ENCODE assay signal across 9 mouse cellular contexts in genomic region chr9:73068230-73068679, GRCm38 (mm10). TPM values are rescaled to one million over a fixed set of nuclear protein-coding genes. Genes with fewer than 3 reads are reported as not detected.
DNase-seq lines count a peak whose midpoint lies in the region; ATAC-seq and TF ChIP-seq lines count a peak whose summit lies in the region.
"Had no signal": no experiment of that assay in that cellular context is flagged by ENCODE, and none has a peak within 500 bp of the region (broad histone marks: within the 10 kb centered on the region; RNA-seq: fewer than 3 reads in every experiment).

No protein-coding gene starts in this region.

- H3K9me3 ChIP-seq in megakaryocyte, embryonic 14.5 days: no peaks in the 10 kb centered on the region

- H3K27me3 ChIP-seq in megakaryocyte, embryonic 14.5 days (replicated peaks): no peaks in the 10 kb centered on the region

- no peak for ATAC-seq in megakaryocyte, adult 5-6 weeks (ENCODE audit: poor library complexity, severe bottlenecking)

- DNase-seq in frontal cortex, postnatal 36 days (ENCODE audit: low spot score in 2 of 2): peak; percentile 70 to 79
- DNase-seq in left cerebral cortex, adult 2 months (ENCODE audit: extremely low spot score in 1 of 2, low spot score in 2 of 2): peak; percentile 32 to 64
- DNase-seq in lung, postnatal 36 days: peak; percentile 86
- DNase-seq in adrenal gland, postnatal 10 days: no peak
- no peak for DNase-seq in cerebellum, adult 9-10 months
- DNase-seq in layer of hippocampus, postnatal 25 days (ENCODE audit: extremely low spot score in 1 of 2, low spot score in 1 of 2): no peak

- peaks cover 92% of the 10 kb centered on the region for H3K4me1 ChIP-seq in megakaryocyte, embryonic 14.5 days

- TF ChIP-seq CTCF in left cerebral cortex, adult 2 months (IDR thresholded peaks at IDR 0.05): no peak

- intact Hi-C loops in left cerebral cortex, adult 2 months (cut with DNase I): no loop called here

- peaks cover 47% of the 10 kb centered on the region for H3K36me3 ChIP-seq in megakaryocyte, embryonic 14.5 days (replicated peaks; ENCODE audit: low read length)

- H3K27ac ChIP-seq in left cerebral cortex, adult 2 months: no peak overlapping the region

- peak overlapping the region; percentile 89 for H3K4me3 ChIP-seq in megakaryocyte, embryonic 14.5 days (replicated peaks)
- H3K4me3 ChIP-seq in left cerebral cortex, adult 2 months: no peak overlapping the region

RNA-seq across cellular contexts. Expression of gene Rab27a, which starts 23.6 kb away (rescaled TPM):
- polyA plus RNA-seq in megakaryocyte, embryonic 14.5 days (2012; ENCODE audit: insufficient read depth, low replicate concordance): 2.8 and 34.3 TPM in 2 replicates
- 55.5 and 58.9 TPM in 2 replicates for total RNA-seq in megakaryocyte, adult 5-6 weeks (2015)
- 154 and 155 TPM in 2 replicates for total RNA-seq in megakaryocyte, adult 5-6 weeks (2017)
- 1 to 10 TPM; 7.5 to 8.9 TPM for total RNA-seq in left cerebral cortex, adult 2 months (2021)
- total RNA-seq in adrenal gland, postnatal 10 days (2021): 10 to 100 TPM; 21.9 to 27.0 TPM
- total RNA-seq in layer of hippocampus, postnatal 25 days (2021): 10 to 100 TPM; 11.4 to 11.9 TPM

RNA-seq across cellular contexts. Expression of gene Pigb, which starts 28.1 kb away (rescaled TPM):
- polyA plus RNA-seq in megakaryocyte, embryonic 14.5 days (2012; ENCODE audit: insufficient read depth, low replicate concordance): 0.79 and 1.1 TPM in 2 replicates
- 24.1 and 25.4 TPM in 2 replicates for total RNA-seq in megakaryocyte, adult 5-6 weeks (2015)
- total RNA-seq in megakaryocyte, adult 5-6 weeks (2017): 5.1 TPM in 2 replicates
- 10 to 100 TPM; 15.4 to 16.2 TPM for total RNA-seq in left cerebral cortex, adult 2 months (2021)
- 10 to 100 TPM in 1 of 2 experiments, 1 to 10 TPM in 1; 7.6 to 12.1 TPM for total RNA-seq in adrenal gland, postnatal 10 days (2021)
- 10 to 100 TPM; 13.7 to 18.1 TPM for total RNA-seq in layer of hippocampus, postnatal 25 days (2021)

RNA-seq across cellular contexts. Expression of gene Khdc3, which starts 33.4 kb away (rescaled TPM):
- 0.10 TPM in 1 of 2 replicates, not detected in the other for polyA plus RNA-seq in megakaryocyte, embryonic 14.5 days (2012; ENCODE audit: insufficient read depth, low replicate concordance)
- total RNA-seq in megakaryocyte, adult 5-6 weeks (2015): 0.45 and 1.1 TPM in 2 replicates
- 2.4 TPM in 1 of 2 replicates, not detected in the other for total RNA-seq in megakaryocyte, adult 5-6 weeks (2017)
- 1 to 10 TPM; 2.4 to 2.8 TPM for total RNA-seq in left cerebral cortex, adult 2 months (2021)
- under 1 TPM; 0.72 to 0.94 TPM for total RNA-seq in adrenal gland, postnatal 10 days (2021)
- 1 to 10 TPM; 3.9 to 4.6 TPM for total RNA-seq in layer of hippocampus, postnatal 25 days (2021)

RNA-seq across cellular contexts. Expression of gene Gm20509, which starts 34.0 kb away (rescaled TPM):
- polyA plus RNA-seq in megakaryocyte, embryonic 14.5 days (2012; ENCODE audit: insufficient read depth, low replicate concordance): 1.8 TPM in 1 of 2 replicates, not detected in the other
- total RNA-seq in megakaryocyte, adult 5-6 weeks (2015): not detected in 2 replicates
- not detected in 2 replicates for total RNA-seq in megakaryocyte, adult 5-6 weeks (2017)
- not detected for total RNA-seq in left cerebral cortex, adult 2 months (2021)
- total RNA-seq in adrenal gland, postnatal 10 days (2021): not detected
- total RNA-seq in layer of hippocampus, postnatal 25 days (2021): 1 to 10 TPM in 1 of 2 experiments, under 1 TPM in 1; 0.42 to 1.1 TPM
- total RNA-seq: left cerebral cortex, postnatal 10 days had no signal

RNA-seq across cellular contexts. Expression of gene Rsl24d1, which starts 45.0 kb away (rescaled TPM):
- 5.5 TPM in 1 of 2 replicates, not detected in the other for polyA plus RNA-seq in megakaryocyte, embryonic 14.5 days (2012; ENCODE audit: insufficient read depth, low replicate concordance)
- 60.7 and 64.7 TPM in 2 replicates for total RNA-seq in megakaryocyte, adult 5-6 weeks (2015)
- 110 and 114 TPM in 2 replicates for total RNA-seq in megakaryocyte, adult 5-6 weeks (2017)
- 10 to 100 TPM; 53.9 to 54.2 TPM for total RNA-seq in left cerebral cortex, adult 2 months (2021)
- 10 to 100 TPM; 61.2 to 63.7 TPM for total RNA-seq in adrenal gland, postnatal 10 days (2021)
- total RNA-seq in layer of hippocampus, postnatal 25 days (2021): 10 to 100 TPM; 61.9 to 64.8 TPM

Comparison
In these comparisons a context has a peak if more than half of its experiments do, and no peak if none do; other contexts are left out.
1. DNase-seq: peak in frontal cortex, postnatal 36 days (2 of 2), left cerebral cortex, adult 2 months (2 of 2) and lung, postnatal 36 days (single experiment); none in adrenal gland, postnatal 10 days (single experiment), cerebellum, adult 9-10 months (single experiment) and layer of hippocampus, postnatal 25 days (0 of 2).